Comparison of ENCODE assay signal across 42 mouse cellular contexts in genomic region chr5:114888995-114889394, GRCm38 (mm10). TPM values are rescaled to one million over a fixed set of nuclear protein-coding genes. Genes with fewer than 3 reads are reported as not detected.
"Had no signal": no experiment of that assay in that cellular context is flagged by ENCODE, and none has a peak within 500 bp of the region (broad histone marks: within the 10 kb centered on the region; RNA-seq: fewer than 3 reads in every experiment).

No protein-coding gene starts in this region.

- H3K27ac ChIP-seq: gastrocnemius, adult 2 months; heart, embryonic 10.5 days; hindbrain, embryonic 13.5 days; hindbrain, embryonic 15.5 days; hindbrain, postnatal 0 days; kidney, embryonic 15.5 days; kidney, postnatal 0 days; limb, embryonic 10.5 days; limb, embryonic 12.5 days; liver, embryonic 12.5 days; liver, embryonic 14.5 days had no signal

- DNase-seq: gastrocnemius, adult 2 months; gastrocnemius, postnatal 10 days; gastrocnemius, postnatal 25 days; heart, adult 18-20 months; heart, postnatal 14 days; heart, postnatal 36 days; kidney, adult 11 months; kidney, adult 2 months; kidney, adult 9 months; kidney, postnatal 14 days; kidney, postnatal 36 days; layer of hippocampus, adult 9-11 months; layer of hippocampus, postnatal 36 days; liver had no signal

- H3K4me1 ChIP-seq: heart, embryonic 10.5 days; heart, embryonic 12.5 days; hindbrain, embryonic 13.5 days; hindbrain, embryonic 15.5 days; kidney, embryonic 15.5 days; limb, embryonic 10.5 days; limb, embryonic 12.5 days; liver, embryonic 12.5 days had no signal

- H3K36me3 ChIP-seq: heart, embryonic 10.5 days; heart, embryonic 12.5 days; hindbrain, embryonic 13.5 days; hindbrain, embryonic 15.5 days; kidney, embryonic 15.5 days; limb, embryonic 10.5 days; limb, embryonic 12.5 days; liver, embryonic 12.5 days had no signal

- H3K9me3 ChIP-seq: heart, embryonic 10.5 days; hindbrain, embryonic 13.5 days; hindbrain, embryonic 15.5 days; kidney, embryonic 15.5 days; limb, embryonic 10.5 days; limb, embryonic 12.5 days; liver, embryonic 12.5 days had no signal

- ATAC-seq: hindbrain, postnatal 0 days; intestine, embryonic 16.5 days; liver, embryonic 12.5 days had no signal

- H3K4me3 ChIP-seq: gastrocnemius, adult 2 months; heart, embryonic 10.5 days; heart, embryonic 12.5 days; hindbrain, embryonic 13.5 days; hindbrain, embryonic 15.5 days; kidney, embryonic 15.5 days; limb, embryonic 10.5 days; limb, embryonic 12.5 days; liver, embryonic 12.5 days had no signal

- H3K4me2 ChIP-seq: heart, embryonic 12.5 days; hindbrain, embryonic 13.5 days; hindbrain, embryonic 15.5 days; kidney, embryonic 15.5 days; limb, embryonic 12.5 days; liver, embryonic 12.5 days had no signal

- H3K27me3 ChIP-seq: heart, embryonic 12.5 days; hindbrain, embryonic 13.5 days; hindbrain, embryonic 15.5 days; kidney, embryonic 15.5 days; limb, embryonic 12.5 days; liver, embryonic 12.5 days had no signal

- H3K9ac ChIP-seq: heart, embryonic 12.5 days; hindbrain, embryonic 13.5 days; hindbrain, embryonic 15.5 days; kidney, embryonic 15.5 days; limb, embryonic 12.5 days; liver, embryonic 12.5 days; liver, embryonic 14.5 days had no signal

RNA-seq across cellular contexts. Expression of gene Gm9936, which starts 30.5 kb away (rescaled TPM):
- total RNA-seq: gastrocnemius, adult 2 months; gastrocnemius, postnatal 10 days; gastrocnemius, postnatal 25 days; gastrocnemius, postnatal 4 days; granulocyte monocyte progenitor cell, adult 5-6 weeks; heart, adult 18-20 months; heart, adult 8-10 months; heart, postnatal 14 days; heart, postnatal 36 days; hematopoietic stem cell, adult 5-6 weeks had no signal
- polyA plus RNA-seq: heart, embryonic 10.5 days; heart, embryonic 12.5 days; heart, embryonic 14.5 days; heart, embryonic 16.5 days; kidney, adult 2 months; kidney, postnatal 0 days; large intestine, adult 2 months; limb, embryonic 10.5 days; liver, embryonic 12.5 days; liver, embryonic 14.5 days had no signal

RNA-seq across cellular contexts. Expression of gene Oasl1, which starts 34.0 kb away (rescaled TPM):
- total RNA-seq: gastrocnemius, postnatal 10 days; layer of hippocampus, adult 18-20 months; layer of hippocampus, postnatal 14 days; layer of hippocampus, postnatal 36 days; left cerebral cortex, postnatal 14 days; left cerebral cortex, postnatal 36 days had no signal
- polyA plus RNA-seq: heart, embryonic 10.5 days had no signal

RNA-seq across cellular contexts. Expression of gene 4930519G04Rik, which starts 35.5 kb away (rescaled TPM):
- total RNA-seq: gastrocnemius, adult 2 months; gastrocnemius, postnatal 10 days; gastrocnemius, postnatal 25 days; gastrocnemius, postnatal 4 days; heart, adult 18-20 months; heart, adult 8-10 months; heart, postnatal 14 days; heart, postnatal 36 days; hindbrain, postnatal 0 days; layer of hippocampus, adult 18-20 months; layer of hippocampus, adult 8-10 months; layer of hippocampus, postnatal 14 days; layer of hippocampus, postnatal 36 days; left cerebral cortex, adult 18-20 months; left cerebral cortex, adult 8-10 months; left cerebral cortex, postnatal 14 days; left cerebral cortex, postnatal 36 days had no signal
- polyA plus RNA-seq: heart, embryonic 10.5 days; heart, embryonic 12.5 days; heart, embryonic 14.5 days; heart, embryonic 16.5 days; hindbrain, embryonic 11.5 days; hindbrain, embryonic 13.5 days; hindbrain, embryonic 15.5 days; hindbrain, postnatal 0 days; intestine, embryonic 16.5 days; kidney, adult 2 months; kidney, embryonic 15.5 days; kidney, postnatal 0 days; large intestine, adult 2 months; limb, embryonic 10.5 days; limb, embryonic 12.5 days; limb, embryonic 14.5 days; liver, embryonic 12.5 days; liver, embryonic 14.5 days had no signal
